Mouse (Mus musculus) kidney, adult 2 months (tissue): Measurements from ENCODE around the gene Efemp2. TPM values are rescaled to one million over a fixed set of nuclear protein-coding genes. Genes with fewer than 3 reads are reported as not detected.

ENCODE experiments used
- DNase-seq: peaks from one replicate; pipeline ENCODE4 v3.0.0; 2021
- H3K27ac ChIP-seq: fragments of 200-500 bp; 2 replicates; pipeline ENCODE4 v1.5.1; 2012; ENCODE audit warnings: low read depth, low read length, control low read depth, inconsistent platforms; ENCODE audit not compliant: insufficient read depth
- H3K27me3 ChIP-seq: fragments of 200-500 bp; replicated peaks from 2 replicates; pipeline ENCODE4 v1.6.1; 2012; ENCODE audit warnings: mild to moderate bottlenecking, moderate library complexity, low read length, inconsistent platforms; ENCODE audit not compliant: control insufficient read depth, insufficient read depth
- H3K36me3 ChIP-seq: fragments of 200-500 bp; 2 replicates; pipeline ENCODE4 v1.6.1; 2012; ENCODE audit warnings: mild to moderate bottlenecking, moderate library complexity, low read length, inconsistent platforms; ENCODE audit not compliant: control insufficient read depth, insufficient read depth
- H3K4me1 ChIP-seq: fragments of 200-500 bp; 2 replicates; pipeline ENCODE4 v1.6.1; 2011; ENCODE audit warnings: low read length; ENCODE audit not compliant: control insufficient read depth, insufficient read depth
- H3K4me3 ChIP-seq: fragments of 200-500 bp; 2 replicates; pipeline ENCODE4 v1.5.1; 2011; ENCODE audit warnings: mild to moderate bottlenecking, low read depth, low read length, control low read depth; ENCODE audit not compliant: insufficient read depth
- CTCF ChIP-seq: fragments of 200-500 bp; conservative IDR thresholded peaks from 2 replicates; pipeline ENCODE4 v1.5.1; 2011; ENCODE audit warnings: low read depth, mild to moderate bottlenecking, control low read depth, low read length, moderate library complexity, mixed read lengths; ENCODE audit not compliant: insufficient read depth, insufficient read length
- POLR2A ChIP-seq: fragments of 200-500 bp; IDR thresholded peaks from one replicate; pipeline ENCODE4 v1.6.1; 2011; ENCODE audit warnings: low read depth, low read length, control low read depth
- WGBS: fragments of 180-500 bp; shearing (Covaris S2); methylation state at CpG from one replicate; pipeline ENCODE4 v1.1.7; 2018; 5-methylcytosine and 5-hydroxymethylcytosine counted together
- polyA plus RNA-seq: library from polyadenylated mRNA; depleted of rRNA; stranded (reverse); fragments of >200 nt; gene quantifications from 2 replicates; pipeline ENCODE4 v1.2.3, GENCODE M21; 2012

Gene Efemp2
- polyA plus RNA-seq, 1 experiment, result 43.6 TPM

GRCm38 (mm10) chr19:5429219-5429618 lies 44.5 kb upstream of the Efemp2 start:
- TF ChIP-seq POLR2A (no peak), CTCF (no peak)

GRCm38 (mm10) chr19:5429806-5430205 lies 43.9 kb upstream of the Efemp2 start:
- 42% methylated on average over 8 of the region's 8 CpGs for WGBS
- H3K36me3 ChIP-seq, result no peaks in the 10 kb centered on the region; the same call in 1 of the 2 replicates
- peaks cover 20% of the 10 kb centered on the region for H3K4me1 ChIP-seq
- no peaks in the 10 kb centered on the region for H3K27me3 ChIP-seq
- no peak for TF ChIP-seq CTCF
- TF ChIP-seq POLR2A, result no peak
- no peak overlapping the region for H3K27ac ChIP-seq
- peak; percentile 92 for DNase-seq
- no peak overlapping the region for H3K4me3 ChIP-seq

More at GRCm38 (mm10) chr19:5429219-5429618, 44.5 kb upstream of the Efemp2 start:
- DNase-seq, result no peak
- 74% methylated on average over 4 of the region's 4 CpGs for WGBS
- Histone ChIP-seq H3K4me3 (no peak overlapping the region), H3K4me1 (peaks cover 20% of the 10 kb centered on the region), H3K27me3 (no peaks in the 10 kb centered on the region), H3K36me3 (no peaks in the 10 kb centered on the region; the same call in 1 of the 2 replicates), H3K27ac (no peak overlapping the region)

- no peak for DNase-seq
- no peak for TF ChIP-seq POLR2A
- no peak for TF ChIP-seq CTCF
- Histone ChIP-seq H3K4me1 (peaks cover 20% of the 10 kb centered on the region), H3K36me3 (no peaks in the 10 kb centered on the region; the same call in 1 of the 2 replicates), H3K27ac (no peak overlapping the region), H3K4me3 (no peak overlapping the region), H3K27me3 (no peaks in the 10 kb centered on the region)
- 73% methylated on average over 1 of the region's 1 CpGs for WGBS
Measured at GRCm38 (mm10) chr19:5430408-5430807, 43.3 kb upstream of the Efemp2 start.

GRCm38 (mm10) chr19:5431911-5432464 lies 41.8 kb upstream of the Efemp2 start:
- Histone ChIP-seq H3K4me3 (no peak overlapping the region), H3K27ac (no peak overlapping the region), H3K4me1 (peaks cover 9% of the 10 kb centered on the region; the same call in 1 of the 2 replicates), H3K36me3 (no peaks in the 10 kb centered on the region; the same call in 1 of the 2 replicates), H3K27me3 (no peaks in the 10 kb centered on the region)
- TF ChIP-seq POLR2A, result no peak
- WGBS, result 81% methylated on average over 4 of the region's 4 CpGs
- DNase-seq, result no peak

- no peaks in the 10 kb centered on the region for H3K27me3 ChIP-seq
- peak overlapping the region; percentile 49 for H3K27ac ChIP-seq
- H3K36me3 ChIP-seq, result no peaks in the 10 kb centered on the region
- peak; percentile 83 for DNase-seq
- TF ChIP-seq CTCF, result peak; percentile 65
- TF ChIP-seq POLR2A, result no peak
- peaks cover 9% of the 10 kb centered on the region; the same call in 1 of the 2 replicates for H3K4me1 ChIP-seq
- H3K4me3 ChIP-seq, result peak overlapping the region; percentile 48
- 2% methylated on average over 16 of the region's 16 CpGs for WGBS
Measured at GRCm38 (mm10) chr19:5432992-5433852, 40.5 kb upstream of the Efemp2 start.

DNA sequence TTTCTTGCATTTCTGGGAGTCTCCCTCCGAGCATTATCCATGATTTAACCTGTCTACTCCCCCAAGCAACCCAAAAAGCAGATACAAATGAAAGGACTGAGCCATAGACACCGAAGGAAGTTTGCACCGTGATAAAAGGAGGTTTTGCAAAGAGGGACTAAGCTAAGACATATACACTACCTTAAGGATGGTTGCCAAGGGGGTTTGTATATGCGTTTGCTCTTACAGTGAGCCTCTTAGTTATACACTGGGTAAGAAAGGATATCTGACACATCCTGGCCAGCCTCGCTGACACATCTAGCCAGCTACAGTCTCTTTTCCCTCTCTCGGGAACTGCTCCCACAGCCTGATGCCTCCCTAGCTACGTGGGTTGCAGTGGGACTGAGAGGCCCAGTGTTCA lies 39.8 kb upstream of the Efemp2 start:
- no peaks in the 10 kb centered on the region for H3K36me3 ChIP-seq
- H3K27ac ChIP-seq, result peak overlapping the region; percentile 10; the same call in 1 of the 2 replicates
- WGBS, result 69% methylated on average over 7 of the region's 7 CpGs
- peaks cover 9% of the 10 kb centered on the region; the same call in 1 of the 2 replicates for H3K4me1 ChIP-seq
- TF ChIP-seq CTCF, result no peak
- TF ChIP-seq POLR2A, result no peak
- no peaks in the 10 kb centered on the region for H3K27me3 ChIP-seq
- H3K4me3 ChIP-seq, result no peak overlapping the region
- DNase-seq, result no peak

- Histone ChIP-seq H3K27ac (no peak overlapping the region), H3K27me3 (peaks cover 4% of the 10 kb centered on the region), H3K4me1 (0 out of 2 replicates have a peak, but pooled peaks cover 10% of the 10 kb centered on the region), H3K36me3 (no peaks in the 10 kb centered on the region), H3K4me3 (no peak overlapping the region)
- no peak for DNase-seq
- WGBS, result 58% methylated on average over 9 of the region's 9 CpGs
- TF ChIP-seq POLR2A, result no peak
- TF ChIP-seq CTCF, result no peak
Measured at GRCm38 (mm10) chr19:5444371-5444908, 29.3 kb upstream of the Efemp2 start.
